Mouse (Mus musculus) left cerebral cortex, postnatal 25 days (tissue): ENCODE measurements around the gene Rgmb. TPM values are rescaled to one million over a fixed set of nuclear protein-coding genes. Genes with fewer than 3 reads are reported as not detected.

Source experiments
- DNase-seq, 2 experiments: peaks; one replicate each; pipeline ENCODE4 v3.0.0; 2022; ENCODE audit warnings: low spot score in 2 of 2, mixed read lengths in 1 of 2
- intact Hi-C: fragments of 180-260 bp; cut with DNase I; formaldehyde crosslinking; loops from one replicate; pipeline ENCODE4 v1.15.1; 2025
- total RNA-seq, 2 experiments: library from RNA; stranded (reverse); gene quantifications; 2 replicates each; pipeline ENCODE4 v1.2.3; 2021

Gene Rgmb
- total RNA-seq, 2 experiments from 2014 or later: 62.6 to 66.2 TPM

GRCm38 (mm10) chr17:15799195-15799793, 31.5 kb downstream of the Rgmb start:
- intact Hi-C loops: no loop called here
- DNase-seq: no peak

- intact Hi-C loops: no loop called here
- DNase-seq: no peak
These were observed 40.1 kb downstream of the Rgmb start for GRCm38 (mm10) chr17:15790716-15791115.

- no peak for DNase-seq
- intact Hi-C loops: loop anchor here (5.0 kb wide), 2 partner anchors 880 to 1140 kb away; no protein-coding TSS in a partner anchor
These were observed 43.8 kb downstream of the Rgmb start for GRCm38 (mm10) chr17:15787036-15787435.

- intact Hi-C loops: no loop called here
- DNase-seq: no peak
These were observed 52.9 kb downstream of the Rgmb start for GRCm38 (mm10) chr17:15777979-15778378.

- no peak for DNase-seq
- intact Hi-C loops: no loop called here
These were observed 54.5 kb downstream of the Rgmb start for GRCm38 (mm10) chr17:15776349-15776748.

- intact Hi-C loops: no loop called here
- DNase-seq: no peak
These were observed 56.1 kb downstream of the Rgmb start for GRCm38 (mm10) chr17:15774565-15775215.

- intact Hi-C loops: no loop called here
- no peak for DNase-seq
These were observed 56.9 kb downstream of the Rgmb start for GRCm38 (mm10) chr17:15773956-15774355.

GRCm38 (mm10) chr17:15769081-15769724, 61.6 kb downstream of the Rgmb start:
- no peak for DNase-seq
- intact Hi-C loops: loop anchor here (5.0 kb wide), 1 partner anchor 37 kb away; no protein-coding TSS in a partner anchor

- no peak for DNase-seq
- intact Hi-C loops: no loop called here
These were observed 69.6 kb downstream of the Rgmb start for GRCm38 (mm10) chr17:15761191-15761590.

Other genes with a start within 250 kb of the Rgmb start
- gene Chd1, start 126.1 kb downstream of the Rgmb start, total RNA-seq: 10 to 100 TPM; 23.8 to 23.9 TPM